Mouse (Mus musculus): Measurements from ENCODE around the gene Srrm2.

Srrm2 gene

DNA sequence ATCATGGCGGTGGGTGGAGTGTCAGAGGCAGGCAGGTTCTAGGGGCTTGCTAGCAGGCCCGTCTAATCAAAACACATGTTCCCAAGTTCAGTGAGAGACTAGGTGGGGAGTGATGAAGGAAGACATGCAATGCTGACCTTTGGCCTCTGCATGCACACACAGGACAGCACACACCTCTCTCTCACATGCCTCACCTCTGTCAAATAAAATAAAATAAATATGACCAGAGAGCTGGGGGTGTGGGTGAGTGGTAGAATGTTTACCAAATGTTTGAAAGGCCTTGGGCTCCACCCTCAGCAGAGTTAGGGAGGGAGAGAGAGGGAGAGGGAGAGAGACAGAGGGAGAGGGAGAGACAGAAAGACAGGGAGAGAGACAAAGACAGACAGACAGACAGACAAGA, 67.6 kb downstream of the Srrm2 start:
- WGBS: 95% methylated on average over 2 of the region's 2 CpGs

DNA sequence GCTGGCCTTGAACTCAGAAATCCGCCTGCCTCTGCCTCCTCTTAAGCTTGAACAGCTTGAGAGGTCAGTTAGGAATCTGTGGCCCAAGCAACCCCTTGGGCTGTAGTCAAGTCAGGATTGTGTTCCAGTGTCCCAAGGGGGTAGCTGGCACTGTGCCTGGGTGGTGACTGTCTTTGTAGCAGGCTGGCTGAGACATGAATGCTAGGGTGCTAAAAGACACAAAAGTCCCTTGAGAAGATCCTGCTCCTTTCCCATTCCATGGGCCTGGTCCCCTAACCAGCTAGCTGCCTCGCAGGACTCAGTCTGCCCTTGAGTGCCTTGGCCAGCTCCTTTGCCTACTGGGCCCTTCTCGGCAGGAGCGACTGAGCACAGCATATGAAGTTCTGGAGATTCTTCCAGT, 72.6 kb downstream of the Srrm2 start:
- 86% methylated on average over 4 of the region's 4 CpGs for WGBS

DNA sequence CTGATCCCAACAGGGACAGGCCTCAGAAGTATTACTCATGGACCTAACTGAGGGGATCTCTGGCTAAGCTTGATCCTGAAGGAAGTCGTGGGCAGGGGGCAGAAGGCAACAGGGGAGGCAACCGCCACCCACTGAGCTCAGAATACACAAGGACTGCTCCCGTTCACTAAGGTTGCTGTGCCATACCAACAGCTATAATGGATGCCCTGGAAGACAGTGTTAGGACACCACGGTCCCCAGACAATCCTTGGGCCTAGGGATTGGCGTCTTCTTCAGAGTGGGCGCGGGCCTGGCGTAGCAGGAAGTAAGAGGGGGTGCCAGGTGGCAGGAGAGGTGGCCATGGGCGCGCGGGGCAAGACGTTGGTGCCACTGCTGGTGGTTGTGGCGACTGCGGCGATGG, 77.4 kb downstream of the Srrm2 start, which contains the start of gene Prss21:
Prss21 (plus strand) TSS at position 301 of the 400 bp plus-strand sequence.
- 93% methylated on average over 15 of the region's 15 CpGs for WGBS

DNA sequence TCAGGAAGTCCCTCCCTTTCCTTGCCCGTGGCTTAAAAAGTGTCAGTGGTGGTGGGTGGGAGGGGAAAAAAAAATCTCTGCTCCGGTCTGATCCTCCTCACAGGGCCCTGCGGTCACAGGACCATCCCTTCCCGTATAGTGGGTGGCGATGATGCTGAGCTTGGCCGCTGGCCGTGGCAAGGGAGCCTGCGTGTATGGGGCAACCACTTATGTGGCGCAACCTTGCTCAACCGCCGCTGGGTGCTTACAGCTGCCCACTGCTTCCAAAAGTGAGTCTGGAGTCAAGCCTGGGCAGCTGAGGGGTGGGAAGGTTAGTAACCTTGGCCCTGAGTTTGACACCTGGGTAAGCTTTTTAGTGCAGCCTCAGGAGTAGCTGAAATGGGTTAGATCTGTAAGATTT, 78.2 kb downstream of the Srrm2 start:
- WGBS: 89% methylated on average over 11 of the region's 11 CpGs
